Mouse (Mus musculus): Measurements from ENCODE around the gene Mup6.
"Not testable (repeated sequence)": the region's sequence is repeated elsewhere in the genome, so short reads cannot be mapped to it uniquely, and the experiment has no call there.

Gene Mup6

DNA sequence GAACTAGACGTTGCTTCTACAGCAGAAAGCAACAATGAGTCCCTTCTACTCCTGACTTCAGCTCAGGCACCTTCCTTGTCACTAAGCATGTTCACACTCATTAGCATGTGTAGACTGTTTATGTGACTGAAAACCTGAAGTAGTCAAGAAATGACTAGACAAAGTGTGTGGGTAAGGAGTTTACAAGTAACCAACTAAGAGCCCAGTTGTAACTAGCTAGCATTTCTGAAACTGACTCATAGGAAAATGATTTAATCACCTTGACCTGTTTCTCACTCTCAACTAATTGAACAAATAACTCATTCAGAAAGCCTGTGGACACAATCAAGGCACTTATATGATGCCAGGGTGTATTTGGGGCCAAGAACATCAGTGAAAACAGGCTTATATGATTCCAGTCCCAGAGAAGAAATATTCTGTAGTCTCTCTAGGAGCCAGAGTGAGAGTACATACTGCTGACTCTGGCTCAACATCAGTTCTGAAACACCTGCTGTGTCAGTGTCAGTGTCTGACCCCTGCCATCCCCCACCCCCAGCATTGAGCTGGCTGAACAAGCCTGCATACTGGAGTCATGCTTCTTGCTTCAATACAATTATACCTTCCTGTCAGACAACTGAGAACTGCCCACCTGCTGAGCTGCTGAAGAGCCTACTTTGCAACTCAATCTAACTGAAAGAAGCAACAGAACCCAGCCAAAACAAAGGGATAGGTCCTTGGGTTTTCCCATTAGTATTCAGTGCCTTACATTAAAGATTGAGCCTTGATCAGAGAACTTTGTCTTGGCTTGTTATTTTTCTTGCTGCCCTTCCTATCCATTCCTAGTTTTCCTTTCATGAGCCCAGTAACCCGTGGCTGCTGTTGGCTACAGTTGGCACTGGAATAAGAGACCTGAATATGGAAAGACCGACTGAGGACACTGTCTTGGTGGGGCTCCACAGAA is at the start of gene Mup6:
Mup6 (plus strand) TSS at position 890 of the 940 bp plus-strand sequence.
- DNase-seq, result no peak

DNA sequence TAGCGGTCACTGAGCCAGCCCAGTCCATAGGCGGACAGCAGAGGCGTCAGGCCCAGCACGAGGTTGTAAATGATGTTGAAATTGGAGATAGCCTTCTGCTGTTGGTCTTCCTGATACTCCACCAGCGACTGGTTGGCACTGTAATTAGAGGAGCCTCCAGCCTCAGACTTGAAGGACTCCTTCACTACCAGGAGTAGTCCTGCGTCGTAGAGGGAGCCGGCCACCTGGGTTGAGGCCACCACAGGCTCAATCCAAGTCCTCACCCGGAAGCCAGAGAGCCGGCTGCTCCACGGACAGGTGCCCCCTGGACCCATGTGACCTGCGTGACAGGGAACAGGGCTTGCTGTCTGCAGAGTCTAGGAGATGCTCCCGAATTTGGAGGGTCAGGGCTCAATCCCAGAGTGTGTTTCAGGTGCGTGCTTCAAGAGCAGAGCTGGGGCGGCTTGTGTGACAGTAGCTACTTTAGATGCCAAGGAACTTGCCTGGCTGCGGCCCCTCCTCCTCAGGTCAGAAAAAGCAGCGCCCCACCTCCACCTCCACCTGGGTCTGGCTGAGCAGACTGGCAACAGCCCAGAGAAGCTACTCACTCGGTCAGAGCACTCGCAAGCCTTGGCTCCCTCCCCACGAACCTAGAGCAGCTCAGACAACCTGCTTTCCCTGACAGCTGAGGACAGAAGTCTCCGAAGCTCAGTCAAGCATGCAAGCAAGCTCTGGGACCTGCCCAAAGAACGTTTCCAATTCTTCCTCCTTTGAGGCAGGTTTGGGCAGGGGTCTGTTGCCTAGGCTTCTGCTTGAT is 49.3 kb upstream of the Mup6 start, which contains the start of gene Slc46a2:
Slc46a2 (minus strand) TSS at position 449 of the 796 bp plus-strand sequence.
- peak; percentile 71 to 72 for DNase-seq

DNA sequence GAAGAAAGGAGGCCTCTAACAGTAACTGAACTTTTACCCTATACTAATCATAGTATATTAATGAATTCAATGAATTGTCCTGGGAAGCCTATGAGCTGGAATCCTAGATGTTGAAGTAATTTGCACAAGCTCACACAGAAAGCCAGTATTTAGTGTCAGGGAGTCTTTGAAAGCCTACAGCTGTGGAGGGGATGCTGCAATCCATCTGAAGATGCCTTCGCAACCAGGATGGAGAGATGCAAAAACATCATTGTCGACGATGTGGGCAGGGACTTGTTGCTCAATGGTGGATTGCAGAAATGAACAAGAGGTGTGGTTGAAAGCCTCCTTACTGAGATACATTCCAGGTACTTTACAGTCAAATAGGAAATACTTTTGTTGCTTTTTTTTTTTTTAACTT is 46.1 kb upstream of the Mup6 start:
- DNase-seq, result no peak

DNA sequence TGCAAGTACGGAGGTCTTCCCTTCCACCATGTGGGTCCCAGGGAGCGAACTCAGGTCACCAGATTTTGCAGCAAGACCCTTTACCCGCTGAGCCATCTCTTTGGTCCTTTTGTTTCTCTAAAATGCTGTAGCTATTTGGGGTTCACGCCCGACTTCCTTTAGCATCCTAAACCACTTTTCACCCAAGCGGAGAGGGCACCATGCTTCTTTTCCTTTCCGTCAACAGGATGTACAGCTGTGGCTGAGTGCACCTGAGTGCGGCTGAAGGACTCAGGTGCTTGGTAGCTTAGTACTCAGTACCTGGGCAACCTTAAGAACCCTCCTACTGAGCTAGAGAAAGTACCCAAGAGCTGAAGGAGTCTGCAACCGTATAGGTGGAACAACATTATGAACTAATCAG is 39.0 kb upstream of the Mup6 start:
- no peak for DNase-seq

DNA sequence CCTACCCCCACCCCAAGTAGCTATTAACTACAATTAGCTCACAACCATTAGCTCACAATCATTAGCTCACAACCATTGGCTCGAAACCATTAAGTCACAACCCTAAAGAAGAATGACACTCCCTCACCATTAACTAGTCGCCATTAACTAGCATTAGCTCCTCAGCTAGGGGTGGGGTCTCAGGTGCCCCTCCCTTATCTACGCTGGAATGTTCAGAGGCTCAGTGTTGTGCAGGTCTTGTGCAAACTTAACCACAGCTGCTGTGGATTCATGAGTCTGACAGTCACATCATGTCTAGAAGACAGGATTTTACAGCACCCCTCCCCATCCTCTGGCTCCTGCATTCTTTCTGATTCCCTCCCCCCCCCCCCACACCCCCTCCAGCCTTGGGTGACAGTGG is 36.4 kb upstream of the Mup6 start:
- DNase-seq, result no peak

DNA sequence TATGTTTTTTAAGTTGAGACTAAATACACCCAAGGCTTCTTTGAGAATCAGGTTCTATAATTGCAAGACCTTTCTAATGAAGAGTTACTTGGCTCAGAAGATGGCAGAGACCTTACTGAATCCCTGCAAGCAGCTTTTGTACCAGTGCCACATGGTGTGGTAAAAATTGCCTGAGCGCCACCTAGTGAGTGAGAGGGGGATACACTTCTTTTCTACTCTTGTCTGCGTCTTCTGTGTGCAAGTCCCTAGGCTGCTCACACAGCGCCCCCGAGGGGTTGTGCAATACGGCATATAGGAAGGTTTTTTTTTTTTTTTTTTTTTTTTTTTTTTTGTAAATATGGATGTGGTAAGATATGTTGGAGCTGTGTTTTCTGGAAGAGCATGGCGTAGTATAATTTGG is 35.7 kb upstream of the Mup6 start:
- DNase-seq, result peak; percentile 78 to 84

DNA sequence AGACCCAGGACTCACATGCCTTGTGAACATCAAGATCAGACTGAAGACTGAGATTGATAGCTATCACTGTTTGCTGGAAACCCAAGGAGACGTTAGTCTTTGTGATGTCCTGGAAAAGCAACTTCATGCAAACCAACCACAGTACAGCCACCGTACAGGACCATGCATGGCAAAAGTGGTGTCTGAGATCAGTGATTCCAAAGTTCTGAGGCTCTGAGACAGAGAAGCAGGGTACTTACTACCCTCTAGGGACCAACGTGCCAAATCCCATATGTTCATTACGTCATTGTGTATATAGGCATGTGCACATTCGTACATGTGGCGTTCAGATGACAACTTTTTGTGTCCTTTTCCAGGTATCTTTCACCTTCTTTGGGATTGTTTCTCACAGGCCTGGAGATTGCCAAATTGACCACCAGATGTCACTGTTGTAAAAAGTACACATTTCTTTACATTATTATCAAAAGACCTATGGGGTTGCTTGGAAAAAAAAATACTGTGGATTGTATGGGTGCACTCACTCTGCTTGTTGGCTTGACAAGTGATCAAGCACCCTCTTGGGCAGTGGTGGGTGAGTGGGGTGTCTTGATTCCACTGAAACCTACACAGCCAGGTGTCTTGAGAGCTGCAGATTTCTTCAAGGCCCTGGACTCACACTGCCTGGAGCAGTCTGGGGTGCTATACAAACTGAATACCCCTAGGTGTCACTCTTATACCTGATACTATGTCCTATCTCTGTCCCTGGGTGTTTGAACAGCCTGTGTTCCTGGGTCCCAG is 31.4 kb upstream of the Mup6 start:
- DNase-seq, result peak; percentile 31 to 46

DNA sequence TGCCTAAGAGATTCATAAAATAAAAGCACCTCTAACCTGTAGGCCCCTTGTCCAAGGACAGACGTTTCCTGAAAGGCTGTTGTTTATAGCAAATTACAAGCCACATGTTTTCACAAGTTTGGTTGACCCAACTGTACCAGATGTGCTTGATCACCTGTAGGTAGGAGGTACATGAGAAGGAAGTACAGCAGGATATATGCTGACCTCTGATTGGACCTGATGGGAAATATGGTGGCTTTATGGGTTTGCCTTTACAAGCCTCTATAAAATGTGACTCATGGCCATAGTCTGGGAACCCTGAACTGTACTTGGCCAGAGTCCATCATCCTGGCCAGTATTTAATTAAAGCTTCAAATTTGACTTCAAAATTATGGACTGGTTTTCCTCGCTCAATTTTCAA is 26.6 kb upstream of the Mup6 start:
- no peak for DNase-seq

DNA sequence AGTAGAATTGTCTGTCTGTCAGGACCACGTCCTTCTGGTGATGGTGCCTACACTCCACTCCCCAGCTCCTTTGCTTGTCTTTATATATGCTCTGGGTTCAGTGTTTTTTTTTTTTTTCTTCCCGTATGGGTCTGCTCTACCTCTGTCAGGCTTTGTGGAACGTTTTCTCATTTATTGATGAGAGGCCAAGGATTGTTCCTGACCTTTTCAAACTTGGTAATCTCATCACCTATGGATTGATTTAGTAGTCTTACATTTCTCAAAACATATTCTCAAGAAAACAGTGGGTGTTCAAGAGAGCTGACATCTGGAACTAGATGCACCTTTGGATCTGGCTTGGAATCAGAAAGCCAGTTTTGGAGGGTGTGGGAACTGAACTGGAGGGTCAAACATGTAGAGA is 3.5 kb upstream of the Mup6 start, which contains the start of gene Mup4:
Mup4 (minus strand) TSS at position 101 of the 400 bp plus-strand sequence.
- DNase-seq, result no peak

DNA sequence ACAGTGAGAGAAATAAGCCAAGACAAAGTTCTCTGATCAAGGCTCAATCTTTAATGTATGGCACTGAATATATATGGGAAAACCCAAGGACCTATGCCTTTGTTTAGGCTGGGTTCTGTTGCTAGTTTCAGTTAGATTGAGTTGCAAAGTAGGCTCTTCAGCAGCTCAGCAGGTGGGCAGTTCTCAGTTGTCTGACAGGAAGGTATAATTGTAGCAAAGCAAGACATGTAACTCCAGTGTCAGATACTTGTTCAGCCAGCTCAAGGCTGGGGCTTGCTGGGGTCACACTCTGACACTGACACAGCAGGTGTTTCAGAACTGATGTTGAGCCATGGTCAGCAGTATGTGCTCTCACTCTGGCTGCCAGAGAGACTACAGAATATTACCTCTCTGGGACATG is 33.8 kb downstream of the Mup6 start:
- not testable (repeated sequence) for DNase-seq

DNA sequence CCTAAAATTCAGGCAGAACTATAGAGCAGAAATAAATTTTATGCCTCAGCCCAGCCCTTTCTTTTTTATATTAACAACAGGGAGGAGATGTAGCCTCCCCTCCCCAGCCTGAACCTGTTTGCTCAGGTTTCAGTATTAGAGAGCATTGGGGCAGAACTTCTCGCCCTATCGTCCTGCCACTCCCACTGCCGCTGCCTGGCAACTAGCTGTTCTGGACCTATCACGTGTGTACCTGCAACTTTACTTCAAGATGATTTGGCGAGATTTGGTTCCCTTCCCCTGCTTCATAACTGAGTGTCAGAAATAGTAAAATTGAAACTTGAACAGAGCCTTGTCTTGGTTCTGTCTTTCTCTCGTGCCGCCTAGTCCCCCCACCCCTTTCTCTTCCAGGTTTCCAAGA is 56.0 kb downstream of the Mup6 start:
- not testable (repeated sequence) for DNase-seq

DNA sequence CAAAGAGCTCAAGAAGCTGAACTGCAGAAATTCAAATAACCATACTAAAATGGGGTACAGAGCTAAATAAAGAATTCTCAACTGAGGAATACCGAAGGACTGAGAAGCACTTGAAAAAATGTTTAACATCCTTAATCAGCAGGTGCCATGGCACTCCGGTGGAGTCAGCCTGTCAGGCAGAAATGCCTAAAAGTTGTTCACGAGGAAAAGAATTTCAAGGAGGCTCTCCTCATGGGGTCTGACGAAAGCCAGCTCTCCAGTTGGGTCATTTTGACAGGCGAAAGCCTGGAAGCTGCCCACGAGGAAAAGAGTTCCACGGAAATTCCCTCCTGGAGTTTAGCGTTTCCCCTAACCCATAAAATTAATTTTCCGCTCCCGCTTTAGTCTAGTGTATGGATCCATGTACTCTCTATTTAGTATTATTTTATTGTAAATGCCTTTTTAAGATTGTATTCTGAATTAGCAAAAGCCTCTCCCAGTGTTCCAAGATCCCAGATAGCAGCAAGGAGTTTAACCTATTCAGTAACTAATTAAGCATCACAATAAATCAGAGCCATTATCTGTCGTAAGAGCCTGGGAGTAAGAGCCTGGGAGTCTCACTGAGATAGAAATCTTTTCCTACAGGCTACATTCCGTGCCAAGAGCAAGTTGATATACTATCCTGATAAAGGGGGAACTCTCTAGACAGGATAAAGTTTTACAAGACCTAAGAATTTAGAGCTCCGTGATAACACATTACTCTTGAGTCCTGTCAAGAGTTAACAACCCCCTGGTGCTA is 65.4 kb downstream of the Mup6 start:
- not testable (repeated sequence) for DNase-seq

Measured in cerebellum, postnatal 14 days (tissue).